Mouse (Mus musculus) embryonic fibroblast, embryonic 13.5 days (primary cell): ENCODE results near the gene BC035044.

Source experiments
- CTCF ChIP-seq: IDR thresholded peaks from 2 replicates; pipeline ENCODE4 v1.5.1; 2011; ENCODE audit warnings: mild to moderate bottlenecking, control low read depth, low read length, moderate library complexity, borderline replicate concordance; ENCODE audit not compliant: insufficient read depth
- POLR2A ChIP-seq: IDR thresholded peaks from 2 replicates; pipeline ENCODE4 v1.6.1; 2011; ENCODE audit warnings: low read depth, mild to moderate bottlenecking, control low read depth, low read length, moderate library complexity

GRCm38 (mm10) chr6:128836191-128836954, 54.6 kb downstream of the BC035044 start:
- TF ChIP-seq CTCF, result no peak
- TF ChIP-seq POLR2A, result no peak
